Mouse (Mus musculus) effector memory CD4-positive, alpha-beta T cell, adult 7 months (primary cell): ENCODE data around the gene Dhdh. TPM values are rescaled to one million over a fixed set of nuclear protein-coding genes. Genes with fewer than 3 reads are reported as not detected.

ENCODE experiments used
- polyA plus RNA-seq: library from polyadenylated mRNA; unstranded; fragments of 100-300 nt; shearing (Covaris generic); gene quantifications from one replicate; pipeline ENCODE4 v1.2.1, GENCODE M21; 2017

Gene Dhdh
- 0.80 TPM for polyA plus RNA-seq

DNA sequence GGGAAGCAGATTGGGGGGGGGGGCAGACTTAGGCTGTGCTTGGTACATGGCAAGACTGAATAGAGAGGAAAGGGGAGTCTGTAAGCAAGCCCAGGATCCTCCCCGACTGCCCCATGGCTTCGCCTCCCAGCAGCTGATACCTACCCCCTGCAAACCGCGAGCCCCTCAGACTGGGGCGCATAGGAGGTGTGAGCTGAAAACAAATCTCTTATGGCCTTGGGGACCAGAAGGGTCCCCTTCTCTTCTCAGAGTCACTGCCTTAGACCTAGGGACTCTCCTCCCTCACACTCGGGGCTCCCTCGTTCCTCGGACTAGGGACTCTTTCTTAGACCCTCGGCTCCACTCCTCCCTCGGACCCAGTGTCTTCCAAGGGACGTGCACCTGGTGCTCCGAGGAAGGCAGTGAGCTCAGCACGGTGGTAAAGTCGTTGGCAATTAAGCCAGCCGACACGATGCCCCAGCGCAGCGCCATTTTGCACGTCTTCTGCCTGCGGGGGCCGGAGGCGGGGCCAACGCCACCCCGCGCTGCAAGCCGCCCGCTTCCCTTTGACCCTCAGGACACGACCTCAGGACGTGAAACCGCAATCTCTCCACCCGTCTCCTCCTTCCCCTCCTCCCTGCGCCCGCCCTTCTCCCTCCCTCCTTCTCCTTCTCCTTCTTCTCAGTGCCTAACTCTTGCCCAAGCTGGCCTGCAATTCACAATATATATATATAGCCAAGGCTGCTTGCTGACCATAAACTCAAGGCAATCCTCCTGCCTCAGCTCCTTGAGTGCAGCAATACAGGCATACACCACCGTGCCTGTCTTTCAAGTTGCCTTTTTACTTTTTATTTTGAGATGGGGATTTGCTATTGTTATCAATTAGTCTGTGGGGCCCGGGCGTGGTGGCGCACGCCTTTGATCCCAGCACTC lies at the start of gene Dhdh:
Gene Dhdh, minus strand, starts transcription at position 513 of the 912 bp plus-strand sequence.

DNA sequence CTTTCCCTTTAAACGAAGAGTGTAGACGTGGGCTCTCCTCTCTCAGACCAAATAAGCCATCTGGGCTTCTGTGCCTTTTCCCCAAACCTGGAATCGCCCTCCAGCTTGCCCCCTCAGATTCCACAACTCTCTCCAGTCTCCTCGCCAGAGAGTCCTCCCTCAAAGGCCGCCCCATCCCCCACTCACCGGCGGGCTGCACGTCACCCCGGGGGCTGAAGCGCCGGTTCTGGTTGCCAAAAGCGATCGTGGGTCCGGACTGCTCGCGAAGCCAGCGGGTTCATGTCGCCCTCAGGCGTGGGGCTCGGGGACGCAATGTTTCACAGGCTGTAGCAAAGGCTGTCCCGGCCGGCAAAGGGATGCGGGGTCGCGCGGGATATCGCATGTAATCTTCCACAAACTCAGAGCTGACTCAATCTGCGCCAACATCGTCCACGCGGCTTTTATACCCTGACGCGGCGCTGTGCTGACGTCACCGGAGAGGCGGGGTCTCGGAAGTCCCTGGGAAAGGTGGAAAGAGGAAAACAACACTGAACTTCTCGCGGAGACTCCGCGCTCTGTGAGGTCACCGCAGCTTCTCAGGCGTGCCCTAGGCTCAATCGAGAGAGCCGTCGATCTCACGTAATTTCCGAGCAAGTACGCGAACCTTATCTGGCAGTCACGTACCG lies 37.3 kb upstream of the Dhdh start, which contains the start of the genes Ppp1r15a and Plekha4:
Gene Ppp1r15a, minus strand, starts transcription at position 460 of the 665 bp plus-strand sequence.
Gene Plekha4, plus strand, starts transcription at position 522 of the 665 bp plus-strand sequence.

DNA sequence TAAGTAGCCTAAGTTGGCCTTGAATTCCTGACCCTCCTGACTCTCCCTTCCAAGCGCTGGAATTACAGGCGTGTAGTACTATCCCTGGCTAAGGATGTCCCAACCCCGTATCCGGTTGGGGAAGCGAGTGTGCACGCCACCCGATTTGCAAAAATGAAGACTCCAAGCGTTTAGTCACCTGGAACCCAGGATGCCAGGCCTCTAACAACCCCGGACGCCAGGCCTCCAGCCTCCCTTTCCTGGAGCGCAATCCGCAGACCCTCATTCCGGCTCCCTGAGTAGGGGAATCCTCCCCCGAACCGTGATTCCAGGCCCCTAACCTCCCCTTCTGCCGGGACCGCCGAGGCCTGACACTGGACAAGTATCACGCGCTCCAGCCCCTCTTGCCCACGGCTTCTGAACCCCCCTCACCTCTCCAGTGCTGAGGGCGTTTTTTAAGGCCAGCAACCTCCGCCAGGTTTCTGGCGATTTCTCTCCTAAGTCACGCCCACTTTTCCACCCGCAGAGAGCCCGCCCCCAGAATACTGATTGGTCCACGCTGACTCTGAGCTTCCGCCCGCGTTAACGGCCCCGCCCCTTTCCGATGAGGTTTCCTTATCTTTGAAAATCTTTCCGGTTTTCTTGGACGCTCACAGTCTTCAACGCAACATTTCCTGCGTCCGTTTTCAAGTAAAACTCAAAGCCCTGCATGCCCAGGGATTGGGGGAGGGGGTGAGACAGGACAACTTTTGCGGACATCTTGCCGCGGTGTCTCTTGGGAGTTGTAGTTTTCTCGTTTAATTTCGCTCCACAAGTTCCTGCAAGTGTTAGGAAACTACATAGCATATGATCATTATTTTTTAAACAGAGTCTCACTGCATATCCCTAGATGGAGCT lies 21.5 kb upstream of the Dhdh start, which contains the start of gene Nucb1:
Gene Nucb1, minus strand, starts transcription at position 495 of the 876 bp plus-strand sequence.

DNA sequence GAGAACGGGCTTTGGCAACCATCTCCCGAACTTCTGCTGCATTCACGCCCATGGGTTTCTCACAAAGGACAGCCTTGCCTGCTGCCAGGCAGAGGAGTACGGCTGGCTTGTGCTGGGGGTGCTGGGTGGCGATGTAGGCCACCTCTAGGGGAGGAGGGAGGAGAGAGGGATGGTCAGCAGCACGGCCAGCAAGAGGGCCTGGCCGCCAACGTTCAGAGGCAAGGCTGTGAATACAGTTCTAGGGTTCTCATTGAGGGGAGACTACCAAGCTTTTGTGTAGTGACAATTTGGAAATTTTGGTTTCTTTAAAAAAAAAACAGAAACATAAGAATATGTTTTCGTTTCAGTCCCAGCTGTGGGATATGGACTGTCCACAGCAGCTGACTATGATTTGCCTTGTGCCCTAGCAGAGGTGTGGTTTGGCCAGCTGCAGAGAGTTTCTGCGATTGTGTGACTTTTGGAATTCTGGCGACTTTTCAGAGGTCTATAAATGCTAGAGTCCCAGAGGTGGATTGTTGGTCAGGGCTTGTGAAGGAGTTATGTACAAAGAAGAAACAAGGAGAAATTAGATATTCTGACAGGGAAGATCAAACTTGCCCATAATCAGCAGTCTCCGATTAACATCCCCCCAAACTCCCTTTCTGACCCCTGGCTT lies 1.7 kb downstream of the Dhdh start, which contains the start of gene Gm45808:
Gene Gm45808, minus strand, starts transcription at position 51 of the 655 bp plus-strand sequence.

DNA sequence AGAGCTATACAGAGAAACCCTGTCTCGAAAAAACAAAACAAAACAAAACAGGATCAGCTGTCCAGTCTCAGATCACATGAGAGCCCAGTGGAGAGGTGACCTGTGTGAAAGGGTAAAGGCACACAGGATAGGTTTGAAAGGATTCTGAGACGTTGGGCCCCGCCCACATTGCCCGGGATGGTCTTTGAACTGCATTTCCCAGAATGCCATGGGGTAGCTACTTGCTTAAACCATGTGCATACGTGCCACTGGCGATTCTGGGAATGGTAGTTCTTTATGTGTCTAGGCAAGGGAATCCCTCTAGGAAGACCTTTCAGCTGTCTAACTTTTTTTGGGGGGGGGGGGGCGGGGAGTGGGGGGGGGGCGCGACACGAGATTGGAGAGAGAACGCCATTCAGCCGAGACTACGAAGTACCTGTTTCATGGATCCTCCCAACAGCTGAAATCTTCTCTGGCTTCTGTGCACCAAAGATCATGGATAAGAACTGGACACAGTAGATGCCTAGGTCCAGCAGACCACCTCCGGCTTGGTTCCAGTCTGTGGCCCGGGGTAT lies 7.2 kb downstream of the Dhdh start, which contains the start of gene Tulp2:
Gene Tulp2, plus strand, starts transcription at position 504 of the 554 bp plus-strand sequence.

DNA sequence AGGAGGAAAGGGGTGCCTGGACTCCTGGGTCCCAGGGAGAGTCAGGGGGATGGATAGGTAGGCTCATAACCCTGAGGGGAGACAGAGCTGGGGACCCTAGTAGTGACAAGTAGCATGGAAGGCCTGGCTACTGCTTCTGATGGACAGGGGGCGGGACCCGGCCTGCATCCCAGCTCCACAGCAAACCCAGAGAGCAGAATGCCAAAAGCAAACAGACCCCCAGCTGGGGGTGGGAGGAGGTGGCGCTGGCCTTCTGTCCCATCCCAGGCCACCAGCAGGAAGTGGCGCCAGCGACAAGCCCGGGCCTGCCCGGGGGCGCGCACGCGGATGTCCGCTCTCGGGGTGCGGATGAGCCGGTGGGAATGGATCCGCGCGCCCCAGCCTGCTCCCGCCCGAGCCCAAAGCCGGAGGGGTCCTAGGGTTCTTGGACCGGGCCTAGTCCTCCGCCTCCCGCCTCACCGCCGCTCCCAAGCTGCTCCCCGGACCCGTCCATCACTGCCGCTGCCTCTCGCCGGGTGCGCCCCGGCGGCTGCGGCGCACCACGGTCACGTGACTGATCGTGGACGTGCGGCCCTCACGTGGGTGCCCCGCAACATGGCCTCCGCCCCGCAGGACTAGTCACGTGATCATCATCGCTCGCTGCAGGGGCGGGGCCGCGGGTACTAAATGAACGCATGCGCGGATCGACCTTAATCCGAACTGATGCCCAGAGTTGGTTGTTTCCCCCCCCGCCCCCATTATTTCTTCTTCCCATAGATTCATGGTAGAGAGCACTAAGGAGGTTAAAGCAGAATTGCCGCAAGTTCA lies 22.1 kb downstream of the Dhdh start, which contains the start of gene Bax:
Gene Bax, minus strand, starts transcription at position 616 of the 807 bp plus-strand sequence.

DNA sequence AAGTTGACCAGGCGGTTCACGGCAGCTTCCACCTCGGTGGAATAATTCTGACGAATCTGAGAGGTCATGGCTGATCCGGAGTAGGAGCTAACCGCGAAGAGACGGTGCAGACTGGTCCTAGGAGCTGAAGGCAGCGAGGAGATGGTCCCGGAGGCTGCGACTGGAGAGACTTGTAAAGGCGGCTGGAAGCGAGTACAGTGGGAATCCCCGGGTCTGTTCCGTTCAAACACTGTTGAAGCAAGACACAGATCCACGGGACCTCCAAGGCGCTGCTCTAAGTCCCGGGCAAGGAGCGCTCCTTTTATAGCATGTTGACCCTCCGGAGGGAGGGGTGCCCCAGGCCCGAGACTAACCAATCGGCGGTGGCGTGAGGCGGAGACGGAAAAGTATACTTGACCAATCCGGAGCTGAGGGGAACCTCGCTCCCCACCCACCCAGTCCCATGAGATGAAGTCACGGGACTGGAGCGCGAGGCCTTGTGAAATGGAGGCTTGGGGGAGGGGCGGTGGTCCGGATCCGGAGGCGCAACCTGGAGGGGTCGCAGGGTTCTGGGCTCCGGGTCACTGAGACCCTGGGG lies 29.0 kb downstream of the Dhdh start, which contains the start of gene Ftl1:
Gene Ftl1, minus strand, starts transcription at position 321 of the 577 bp plus-strand sequence.

DNA sequence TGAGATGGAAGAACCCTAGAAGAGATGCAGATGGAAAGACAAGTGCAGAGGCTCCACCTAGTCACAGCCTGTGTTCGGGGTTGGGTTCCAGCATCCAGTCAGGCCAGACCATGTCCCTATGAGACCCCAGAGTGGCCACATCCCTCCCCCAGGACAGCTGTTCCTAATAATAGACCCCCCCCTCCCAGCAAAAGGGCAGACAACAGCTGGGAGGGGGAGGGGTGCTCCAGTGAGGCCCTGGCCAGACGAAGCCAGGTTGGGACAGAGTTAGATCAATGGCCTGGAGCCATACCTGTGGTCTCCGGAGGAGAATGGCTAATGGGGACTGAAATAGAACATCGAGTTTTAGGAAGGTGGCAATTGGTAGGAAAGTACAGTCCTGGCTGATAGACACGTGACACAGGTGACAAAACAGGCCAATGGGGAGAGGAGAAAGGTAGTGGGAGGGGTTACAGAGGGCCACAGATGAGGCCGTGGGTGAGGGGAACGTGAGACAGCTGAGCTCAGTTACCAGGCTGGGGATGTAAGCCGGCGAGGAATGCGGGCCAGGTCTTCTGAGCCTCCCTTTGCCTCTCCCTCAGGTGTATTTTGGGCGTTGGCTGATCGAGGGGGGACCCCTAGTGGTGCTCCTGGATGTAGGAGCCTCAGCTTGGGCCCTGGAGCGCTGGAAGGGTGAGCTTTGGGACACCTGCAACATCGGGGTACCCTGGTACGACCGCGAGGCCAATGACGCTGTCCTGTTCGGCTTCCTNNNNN lies 50.9 kb downstream of the Dhdh start, which contains the start of gene Ruvbl2:
Gene Ruvbl2, minus strand, starts transcription at position 576 of the 756 bp plus-strand sequence.

DNA sequence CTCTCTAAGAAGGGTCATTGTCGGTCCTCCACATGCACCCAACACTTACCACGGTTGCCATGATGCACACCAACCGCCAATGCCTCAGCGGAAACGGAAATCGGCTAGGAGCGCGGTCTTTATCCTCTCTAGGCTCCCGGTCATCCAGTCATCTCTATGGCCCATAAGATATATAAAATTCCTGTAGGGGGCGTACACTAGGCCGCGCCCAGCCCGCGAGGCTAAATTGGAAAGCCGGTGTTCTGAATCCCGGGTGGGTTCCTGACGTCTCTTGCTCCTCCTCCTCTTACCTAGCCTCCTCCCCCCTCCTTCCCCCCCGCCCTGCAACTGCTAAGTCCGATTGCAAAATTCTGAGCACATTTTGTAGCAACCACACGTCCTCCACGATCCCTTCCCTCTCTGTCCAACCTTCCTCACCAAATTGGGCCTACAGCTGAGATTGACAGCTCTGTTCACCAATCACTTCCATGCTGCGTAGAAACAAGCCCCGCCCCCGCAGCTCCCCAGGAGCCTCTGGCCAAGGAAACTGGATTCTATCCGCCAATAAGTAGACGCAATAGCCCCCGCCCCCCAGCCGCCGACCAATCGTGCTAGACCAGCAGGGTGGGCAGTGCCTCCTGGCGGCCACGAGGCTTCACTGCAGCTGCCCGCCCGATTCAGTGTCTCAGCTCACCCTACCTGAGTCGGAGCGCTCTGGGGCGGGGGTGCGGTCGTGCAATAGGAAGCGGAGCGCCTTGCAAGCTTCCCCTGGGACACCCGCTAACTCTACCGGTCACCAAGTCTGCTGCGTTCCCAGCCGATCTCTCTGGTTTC lies 54.2 kb downstream of the Dhdh start, which contains the start of gene Gys1:
Gene Gys1, plus strand, starts transcription at position 642 of the 813 bp plus-strand sequence.

Other genes with a start within 250 kb of the Dhdh start
- 386 TPM for gene Cd37, start 249.7 kb downstream of the Dhdh start, polyA plus RNA-seq
- gene Slc6a16, start 247.7 kb downstream of the Dhdh start, polyA plus RNA-seq: not detected
- gene Slc6a21, start 211.3 kb downstream of the Dhdh start, polyA plus RNA-seq: 0.93 TPM
- gene Trpm4, start 155.0 kb downstream of the Dhdh start, polyA plus RNA-seq: 5.0 TPM
- not detected for gene Hrc, start 153.5 kb downstream of the Dhdh start, polyA plus RNA-seq
- gene Ppfia3, start 121.8 kb downstream of the Dhdh start, polyA plus RNA-seq: 0.12 TPM
- gene Lin7b, start 118.2 kb downstream of the Dhdh start, polyA plus RNA-seq: not detected
- 211 TPM for gene Snrnp70, start 93.1 kb downstream of the Dhdh start, polyA plus RNA-seq
- not detected for gene Kcna7, start 83.2 kb downstream of the Dhdh start, polyA plus RNA-seq
- 0.60 TPM for gene Ntf5, start 75.1 kb downstream of the Dhdh start, polyA plus RNA-seq
- not detected for gene Lhb, start 68.0 kb downstream of the Dhdh start, polyA plus RNA-seq
- 3.2 TPM for gene Gys1, start 54.0 kb downstream of the Dhdh start, polyA plus RNA-seq
- 32.3 TPM for gene Ruvbl2, start 50.7 kb downstream of the Dhdh start, polyA plus RNA-seq
- gene Ftl1, start 28.9 kb downstream of the Dhdh start, polyA plus RNA-seq: 2,366 TPM
- gene Bax, start 21.9 kb downstream of the Dhdh start, polyA plus RNA-seq: 236 TPM
- gene Tulp2, start 6.9 kb downstream of the Dhdh start, polyA plus RNA-seq: 1.3 TPM
- gene Gm45808, start 2.0 kb downstream of the Dhdh start, polyA plus RNA-seq: 0.89 TPM
- 218 TPM for gene Nucb1, start 21.6 kb upstream of the Dhdh start, polyA plus RNA-seq
- gene Ppp1r15a, start 37.5 kb upstream of the Dhdh start, polyA plus RNA-seq: 751 TPM
- gene Plekha4, start 37.5 kb upstream of the Dhdh start, polyA plus RNA-seq: 1.3 TPM
- gene Hsd17b14, start 66.1 kb upstream of the Dhdh start, polyA plus RNA-seq: 2.0 TPM
- 38.0 TPM for gene Bcat2, start 81.3 kb upstream of the Dhdh start, polyA plus RNA-seq
- not detected for gene Fgf21, start 126.7 kb upstream of the Dhdh start, polyA plus RNA-seq
- gene Fut1, start 128.5 kb upstream of the Dhdh start, polyA plus RNA-seq: 1.2 TPM
- gene Izumo1, start 133.0 kb upstream of the Dhdh start, polyA plus RNA-seq: not detected
- not detected for gene Rasip1, start 138.7 kb upstream of the Dhdh start, polyA plus RNA-seq
- 1.1 TPM for gene Mamstr, start 151.2 kb upstream of the Dhdh start, polyA plus RNA-seq
- gene Fut2, start 177.6 kb upstream of the Dhdh start, polyA plus RNA-seq: 0.89 TPM
- gene Ntn5, start 195.2 kb upstream of the Dhdh start, polyA plus RNA-seq: not detected
- gene Sec1, start 205.6 kb upstream of the Dhdh start, polyA plus RNA-seq: not detected
- gene Car11, start 211.0 kb upstream of the Dhdh start, polyA plus RNA-seq: 1.3 TPM
- 7.4 TPM for gene Dbp, start 216.3 kb upstream of the Dhdh start, polyA plus RNA-seq
- gene Rpl18, start 226.7 kb upstream of the Dhdh start, polyA plus RNA-seq: 1,531 TPM
- 17.9 TPM for gene Sphk2, start 229.2 kb upstream of the Dhdh start, polyA plus RNA-seq
- 0.57 TPM for gene Fam83e, start 232.4 kb upstream of the Dhdh start, polyA plus RNA-seq
- gene Spaca4, start 237.0 kb upstream of the Dhdh start, polyA plus RNA-seq: not detected